Mouse (Mus musculus): ENCODE results near the gene Ogfod1. TPM values are rescaled to one million over a fixed set of nuclear protein-coding genes. Genes with fewer than 3 reads are reported as not detected.

The Ogfod1 gene
- polyA plus RNA-seq (2015; fragmentation: Nextera tagmentation; extraction: Ambion mirVana): 8.1 and 9.1 TPM in 2 replicates

DNA sequence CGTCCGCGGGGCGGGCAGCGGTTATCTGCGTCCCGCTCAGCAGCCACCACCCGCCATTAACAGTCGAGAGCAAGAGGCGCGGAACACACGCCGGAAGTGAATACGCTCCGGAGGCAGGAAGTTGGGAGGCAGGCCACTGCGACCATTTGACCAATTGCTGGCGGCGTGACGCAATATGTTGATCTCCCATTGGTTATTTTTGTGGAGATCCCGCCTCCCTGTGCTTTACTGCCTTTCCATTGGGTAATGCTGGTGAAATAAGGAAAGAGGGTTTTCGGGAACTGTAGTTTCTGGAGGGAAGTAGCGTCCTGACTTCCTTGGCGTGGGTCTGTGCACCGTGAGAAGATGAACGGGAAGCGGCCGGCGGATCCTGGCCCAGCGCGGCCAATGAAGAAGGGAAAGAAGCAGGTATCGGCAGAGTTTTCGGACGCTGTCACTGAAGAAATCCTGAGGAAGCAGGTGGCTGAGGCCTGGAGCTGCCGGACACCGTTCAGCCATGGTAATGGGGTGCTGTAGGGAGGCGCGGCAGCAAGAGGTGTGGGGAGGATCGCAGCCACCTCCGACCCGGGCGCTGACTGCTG is at the start of gene Ogfod1, which contains the start of gene Nudt21:
Gene Ogfod1 (plus strand): TSS at position 255 of the 581 bp plus-strand sequence.
Gene Nudt21 (minus strand): TSS at position 88 of the 581 bp plus-strand sequence.

DNA sequence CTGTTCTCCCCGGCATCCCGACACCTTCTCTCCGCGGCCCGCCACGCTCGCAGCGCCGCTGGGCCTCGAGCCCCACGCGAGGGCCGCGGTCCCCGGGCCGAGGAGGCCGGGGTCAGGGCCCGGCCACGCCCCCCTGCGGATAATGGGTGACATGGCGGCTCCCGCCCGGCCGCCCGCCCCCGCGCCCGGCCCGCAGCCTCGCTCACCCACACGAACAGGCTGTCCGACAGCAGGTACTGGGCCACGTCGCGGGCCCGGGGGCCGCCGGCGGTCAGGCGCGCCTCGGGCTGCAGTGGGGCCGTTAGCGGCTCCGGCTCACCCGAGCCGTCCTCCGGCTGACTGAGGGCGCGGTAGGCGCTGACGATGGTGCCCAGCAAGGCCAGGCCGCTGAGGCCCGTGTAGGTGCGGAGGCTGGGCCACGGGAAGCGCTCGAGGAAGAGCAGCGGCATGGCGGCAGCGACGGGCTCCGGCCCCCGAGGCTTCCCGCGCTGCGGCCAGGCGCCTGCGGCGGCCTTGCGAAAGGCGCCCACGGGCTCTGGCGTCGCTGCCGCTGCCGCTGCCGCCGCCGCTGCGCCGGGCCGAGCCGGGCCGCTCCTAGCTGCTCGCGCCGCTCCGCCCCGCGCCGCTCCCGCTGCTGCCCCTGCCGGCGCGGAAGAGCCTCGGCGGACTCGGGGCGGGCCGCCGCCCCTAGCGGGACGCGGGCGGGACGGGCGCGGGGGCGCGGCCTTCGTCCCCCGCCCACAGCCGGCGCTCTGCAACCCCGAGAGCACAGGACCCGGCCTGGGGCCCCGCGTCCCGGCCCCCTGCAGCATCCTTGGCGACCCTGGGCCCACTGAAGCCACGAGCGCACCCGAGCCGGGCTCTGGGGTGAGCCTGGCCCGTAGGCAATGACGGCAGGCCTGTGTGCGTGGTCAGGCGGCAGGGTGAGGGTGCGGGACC is 24.7 kb upstream of the Ogfod1 start, which contains the start of gene Amfr:
Gene Amfr (minus strand): TSS at position 830 of the 939 bp plus-strand sequence.

DNA sequence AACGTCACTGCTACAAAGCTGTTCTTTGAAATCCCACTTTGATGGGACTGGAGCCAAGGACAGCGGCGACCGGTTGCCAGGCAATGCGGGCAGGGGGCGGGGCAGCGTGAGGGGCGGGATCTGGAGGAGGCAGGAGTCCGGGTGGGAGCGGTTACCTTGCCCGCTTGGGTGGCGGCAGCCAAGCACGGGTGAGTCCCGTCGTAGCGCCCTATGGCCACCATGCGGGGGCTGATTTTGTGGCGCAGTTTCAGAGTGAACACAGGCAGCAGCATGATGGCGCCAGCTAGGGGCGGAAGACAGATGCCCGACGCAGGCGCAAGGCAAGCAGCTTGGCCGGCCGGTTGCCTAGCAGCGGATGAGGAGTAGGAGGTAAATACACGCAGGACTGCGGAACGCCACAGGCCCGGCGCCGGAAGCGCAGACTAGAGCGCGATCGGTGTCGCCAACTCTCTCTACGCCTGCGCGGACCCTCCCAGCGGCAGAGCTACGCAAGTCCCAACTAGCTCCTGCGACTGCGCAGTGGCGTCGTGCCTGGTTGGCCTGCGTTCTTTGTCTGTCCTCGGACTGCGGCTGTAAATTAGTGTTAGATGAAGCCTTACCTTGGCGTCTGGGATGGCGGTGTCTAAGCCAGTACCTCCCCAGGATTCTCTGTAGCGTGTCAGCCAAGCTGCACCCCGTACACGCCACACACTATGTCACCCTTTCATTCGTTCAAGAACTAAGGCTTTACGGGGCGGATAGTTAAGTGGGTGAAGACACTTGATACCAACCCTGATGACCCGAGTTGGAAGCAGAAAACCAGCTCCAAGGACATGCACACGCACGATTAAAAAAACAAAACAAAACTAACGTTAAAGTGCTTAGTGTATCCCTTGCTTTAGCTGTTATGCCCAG is 61.3 kb downstream of the Ogfod1 start, which contains the start of gene Bbs2:
Gene Bbs2 (minus strand): TSS at position 848 of the 894 bp plus-strand sequence.

Other genes with a start within 250 kb of the Ogfod1 start
- 25.7 and 34.4 TPM in 2 replicates for gene Gnao1, start 227.2 kb upstream of the Ogfod1 start, polyA plus RNA-seq (2015; fragmentation: Nextera tagmentation; extraction: Ambion mirVana)
- gene Amfr, start 24.4 kb upstream of the Ogfod1 start, polyA plus RNA-seq (2015; fragmentation: Nextera tagmentation; extraction: Ambion mirVana): 53.8 and 58.1 TPM in 2 replicates
- 56.3 and 70.6 TPM in 2 replicates for gene Nudt21, start 167 bp upstream of the Ogfod1 start, polyA plus RNA-seq (2015; fragmentation: Nextera tagmentation; extraction: Ambion mirVana)
- 7.5 and 7.6 TPM in 2 replicates for gene Bbs2, start 61.7 kb downstream of the Ogfod1 start, polyA plus RNA-seq (2015; fragmentation: Nextera tagmentation; extraction: Ambion mirVana)
- not detected in 2 replicates for gene Mt4, start 100.0 kb downstream of the Ogfod1 start, polyA plus RNA-seq (2015; fragmentation: Nextera tagmentation; extraction: Ambion mirVana)
- 0.52 and 0.77 TPM in 2 replicates for gene Mt3, start 115.4 kb downstream of the Ogfod1 start, polyA plus RNA-seq (2015; fragmentation: Nextera tagmentation; extraction: Ambion mirVana)
- 34.8 and 41.7 TPM in 2 replicates for gene Mt2, start 135.5 kb downstream of the Ogfod1 start, polyA plus RNA-seq (2015; fragmentation: Nextera tagmentation; extraction: Ambion mirVana)
- gene Mt1, start 141.9 kb downstream of the Ogfod1 start, polyA plus RNA-seq (2015; fragmentation: Nextera tagmentation; extraction: Ambion mirVana): 198 and 237 TPM in 2 replicates
- 29.5 and 36.8 TPM in 2 replicates for gene Nup93, start 177.4 kb downstream of the Ogfod1 start, polyA plus RNA-seq (2015; fragmentation: Nextera tagmentation; extraction: Ambion mirVana)